Mouse (Mus musculus): ENCODE results near the gene Slc4a1.
"Not testable (repeated sequence)": the region's sequence is repeated elsewhere in the genome, so short reads cannot be mapped to it uniquely, and the experiment has no call there.

The Slc4a1 gene

DNA sequence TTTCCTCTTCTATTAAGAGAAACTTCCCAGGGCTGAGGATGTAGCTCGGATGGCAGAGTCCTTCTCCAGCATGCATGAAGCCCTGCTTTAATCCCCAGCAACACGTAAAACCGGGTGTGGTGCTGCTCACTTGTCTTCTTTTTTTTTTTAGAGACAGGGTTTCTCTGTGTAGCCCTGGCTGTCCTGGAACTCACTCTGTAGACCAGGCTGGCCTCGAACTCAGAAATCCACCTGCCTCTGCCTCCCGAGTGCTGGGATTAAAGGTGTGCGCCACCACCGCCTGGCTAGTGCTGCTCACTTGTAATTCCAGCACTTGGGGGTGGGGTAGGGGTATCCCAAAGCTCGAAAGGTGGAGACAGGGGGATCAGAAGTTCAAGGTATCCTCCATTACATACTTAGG lies at the start of gene Slc4a1:
Gene Slc4a1 (minus strand): TSS at position 101 of the 400 bp plus-strand sequence.
- in situ Hi-C loops (cut with MboI; ENCODE audit: low pct_unique_long_range_greater_than_20kb in 1 of 2, low sequenced_read_pairs in 2 of 2, unreplicated experiment in 1 of 2): not testable (repeated sequence)

- in situ Hi-C loops (cut with MboI; ENCODE audit: low pct_unique_long_range_greater_than_20kb in 1 of 2, low sequenced_read_pairs in 2 of 2, unreplicated experiment in 1 of 2): no loop called here
These were observed 49.2 kb upstream of the Slc4a1 start for GRCm38 (mm10) chr11:102415034-102415802.

DNA sequence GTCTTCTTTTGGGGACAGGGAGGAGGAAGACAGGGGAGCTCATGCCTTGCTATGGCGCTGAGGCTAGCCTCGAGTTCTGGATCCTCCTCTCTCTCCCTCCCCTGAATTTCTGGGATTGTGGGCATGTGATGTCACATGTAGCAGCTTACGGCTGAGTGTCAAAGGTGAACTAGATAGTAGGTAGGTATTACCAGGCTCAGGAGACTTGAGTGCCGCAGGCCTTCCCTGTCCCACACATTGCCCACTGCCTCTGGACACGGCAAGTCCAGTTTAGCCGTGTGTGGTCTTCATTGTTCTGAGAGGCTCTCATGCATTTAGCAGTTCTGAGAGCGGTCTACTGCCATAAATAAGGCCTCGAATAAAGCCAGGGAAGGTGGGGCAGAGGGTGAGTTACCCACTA lies 47.1 kb upstream of the Slc4a1 start:
- in situ Hi-C loops (cut with MboI; ENCODE audit: low pct_unique_long_range_greater_than_20kb in 1 of 2, low sequenced_read_pairs in 2 of 2, unreplicated experiment in 1 of 2): loop anchor here (5.0 kb wide), 2 partner anchors 111 to 121 kb away; no protein-coding TSS in a partner anchor

DNA sequence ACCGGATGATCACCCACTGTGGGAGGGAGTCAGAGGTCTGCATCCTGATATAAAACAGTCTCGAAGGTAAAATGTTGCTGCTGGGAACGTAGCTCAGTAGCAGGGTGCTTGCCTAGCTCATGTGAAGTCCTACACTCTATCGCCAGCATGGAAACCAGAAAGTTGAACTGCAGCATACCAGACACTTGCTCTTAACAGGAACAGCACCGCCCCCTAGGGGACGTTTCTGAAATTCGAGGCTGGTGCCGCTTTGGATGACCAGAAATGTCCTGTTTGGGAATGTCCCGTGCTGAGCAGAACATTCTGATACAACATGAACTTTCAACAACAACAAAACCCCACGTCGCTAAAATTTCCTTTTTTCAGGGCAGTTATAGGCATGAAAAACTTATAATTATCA lies 45.7 kb upstream of the Slc4a1 start:
- in situ Hi-C loops (cut with MboI; ENCODE audit: low pct_unique_long_range_greater_than_20kb in 1 of 2, low sequenced_read_pairs in 2 of 2, unreplicated experiment in 1 of 2): loop anchor here (5.0 kb wide), 2 partner anchors 109 to 119 kb away; no protein-coding TSS in a partner anchor

- in situ Hi-C loops (cut with MboI; ENCODE audit: low pct_unique_long_range_greater_than_20kb in 1 of 2, low sequenced_read_pairs in 2 of 2, unreplicated experiment in 1 of 2): loop anchor here (5.0 kb wide), 2 partner anchors 109 to 119 kb away; no protein-coding TSS in a partner anchor
These were observed 45.1 kb upstream of the Slc4a1 start for GRCm38 (mm10) chr11:102411061-102411460.

DNA sequence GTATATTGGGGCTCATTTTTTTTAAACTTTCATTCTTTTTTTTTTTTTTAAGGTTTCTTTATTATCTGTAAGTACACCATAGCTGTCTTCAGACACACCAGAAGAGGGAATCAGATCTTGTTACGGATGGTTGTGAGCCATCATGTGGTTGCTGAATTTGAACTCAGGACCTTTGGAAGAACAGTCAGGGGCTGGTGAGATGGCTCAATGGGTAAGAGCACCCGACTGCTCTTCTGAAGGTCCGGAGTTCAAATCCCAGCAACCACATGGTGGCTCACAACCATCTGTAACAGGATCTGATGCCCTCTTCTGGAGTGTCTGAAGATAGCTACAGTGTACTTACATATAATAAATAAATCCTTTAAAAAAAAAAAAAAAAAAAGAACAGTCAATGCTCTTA lies 44.3 kb upstream of the Slc4a1 start:
- in situ Hi-C loops (cut with MboI; ENCODE audit: low pct_unique_long_range_greater_than_20kb in 1 of 2, low sequenced_read_pairs in 2 of 2, unreplicated experiment in 1 of 2): loop anchor here (5.0 kb wide), 2 partner anchors 108 to 118 kb away; no protein-coding TSS in a partner anchor

- in situ Hi-C loops (cut with MboI; ENCODE audit: low pct_unique_long_range_greater_than_20kb in 1 of 2, low sequenced_read_pairs in 2 of 2, unreplicated experiment in 1 of 2): loop anchor here (5.0 kb wide), 3 partner anchors 88 to 118 kb away; no protein-coding TSS in a partner anchor
These were observed 43.9 kb upstream of the Slc4a1 start for GRCm38 (mm10) chr11:102409795-102410330.

- in situ Hi-C loops (cut with MboI; ENCODE audit: low pct_unique_long_range_greater_than_20kb in 1 of 2, low sequenced_read_pairs in 2 of 2, unreplicated experiment in 1 of 2): loop anchor here in 1 of 2 experiments (5.0 kb wide), 1 partner anchor 87 kb away; no protein-coding TSS in a partner anchor
These were observed 43.1 kb upstream of the Slc4a1 start for GRCm38 (mm10) chr11:102408888-102409794.

- in situ Hi-C loops (cut with MboI; ENCODE audit: low pct_unique_long_range_greater_than_20kb in 1 of 2, low sequenced_read_pairs in 2 of 2, unreplicated experiment in 1 of 2): loop anchor here in 1 of 2 experiments (5.0 kb wide), 1 partner anchor 86 kb away; no protein-coding TSS in a partner anchor
These were observed 42.4 kb upstream of the Slc4a1 start for GRCm38 (mm10) chr11:102408344-102408876.

- in situ Hi-C loops (cut with MboI; ENCODE audit: low pct_unique_long_range_greater_than_20kb in 1 of 2, low sequenced_read_pairs in 2 of 2, unreplicated experiment in 1 of 2): loop anchor here in 1 of 2 experiments (5.0 kb wide), 1 partner anchor 86 kb away; no protein-coding TSS in a partner anchor
These were observed 41.8 kb upstream of the Slc4a1 start, which contains the start of gene Slc25a39 for GRCm38 (mm10) chr11:102407834-102408215. Gene Slc25a39 (minus strand): TSS chr11:102407946.

- in situ Hi-C loops (cut with MboI; ENCODE audit: low pct_unique_long_range_greater_than_20kb in 1 of 2, low sequenced_read_pairs in 2 of 2, unreplicated experiment in 1 of 2): loop anchor here in 1 of 2 experiments (5.0 kb wide), 1 partner anchor 85 kb away; no protein-coding TSS in a partner anchor
These were observed 41.2 kb upstream of the Slc4a1 start for GRCm38 (mm10) chr11:102406900-102407833.

DNA sequence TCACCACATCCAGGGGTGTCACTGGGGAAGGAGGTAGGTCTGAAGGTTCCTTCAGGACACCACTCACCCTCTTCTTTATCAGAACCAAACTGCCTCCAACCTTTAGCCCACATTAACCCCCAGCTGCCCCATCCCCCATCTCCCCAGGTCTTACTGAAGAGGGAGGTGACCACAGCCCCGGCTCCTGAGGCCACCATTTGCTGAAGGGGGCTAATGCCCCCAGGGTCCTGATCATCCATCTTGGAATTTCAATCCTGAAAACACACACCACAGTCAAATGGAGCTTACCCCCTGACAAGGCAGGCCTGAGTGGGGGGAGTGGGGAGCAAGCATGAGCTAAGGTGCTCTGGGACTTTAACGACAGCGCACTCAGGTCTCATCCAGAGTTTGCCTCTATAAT lies 40.4 kb upstream of the Slc4a1 start:
- in situ Hi-C loops (cut with MboI; ENCODE audit: low pct_unique_long_range_greater_than_20kb in 1 of 2, low sequenced_read_pairs in 2 of 2, unreplicated experiment in 1 of 2): loop anchor here in 1 of 2 experiments (5.0 kb wide), 1 partner anchor 84 kb away; no protein-coding TSS in a partner anchor

DNA sequence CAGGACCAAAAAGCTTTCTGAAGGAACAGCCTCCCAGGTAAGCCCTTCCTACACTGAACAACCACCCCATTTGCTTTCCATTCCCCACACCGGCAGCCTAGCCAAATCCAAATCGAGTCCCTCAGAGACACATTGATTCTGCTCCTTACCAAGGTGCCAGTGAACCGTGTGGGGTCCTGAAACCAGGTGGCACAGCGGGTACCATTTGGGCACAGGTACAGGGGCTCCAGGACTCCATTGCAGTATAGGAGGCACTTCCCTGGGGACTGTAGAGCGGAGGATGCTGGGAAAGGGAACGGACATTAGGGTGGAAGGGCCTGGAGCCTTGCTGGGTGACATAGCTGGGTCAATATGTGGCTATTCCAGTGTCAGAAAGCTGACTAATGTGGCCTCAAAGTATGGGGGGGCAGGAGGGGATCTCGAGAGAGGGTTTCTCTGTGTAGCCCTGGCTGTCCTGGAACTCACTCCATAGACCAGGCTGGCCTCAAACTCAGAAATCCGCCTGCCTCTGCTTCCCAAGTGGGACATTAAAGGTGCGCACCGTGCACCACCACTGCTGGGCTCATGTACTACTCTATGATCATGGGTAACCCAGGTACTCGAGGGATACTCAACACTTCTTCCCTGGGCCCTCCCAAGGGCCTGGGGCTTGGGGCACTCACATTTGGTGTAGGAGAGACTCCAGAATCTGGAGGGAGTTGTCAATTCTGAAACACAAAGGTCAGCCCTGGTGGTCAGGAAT lies 39.7 kb upstream of the Slc4a1 start:
- in situ Hi-C loops (cut with MboI; ENCODE audit: low pct_unique_long_range_greater_than_20kb in 1 of 2, low sequenced_read_pairs in 2 of 2, unreplicated experiment in 1 of 2): loop anchor here in 1 of 2 experiments (5.0 kb wide), 1 partner anchor 83 kb away; no protein-coding TSS in a partner anchor

DNA sequence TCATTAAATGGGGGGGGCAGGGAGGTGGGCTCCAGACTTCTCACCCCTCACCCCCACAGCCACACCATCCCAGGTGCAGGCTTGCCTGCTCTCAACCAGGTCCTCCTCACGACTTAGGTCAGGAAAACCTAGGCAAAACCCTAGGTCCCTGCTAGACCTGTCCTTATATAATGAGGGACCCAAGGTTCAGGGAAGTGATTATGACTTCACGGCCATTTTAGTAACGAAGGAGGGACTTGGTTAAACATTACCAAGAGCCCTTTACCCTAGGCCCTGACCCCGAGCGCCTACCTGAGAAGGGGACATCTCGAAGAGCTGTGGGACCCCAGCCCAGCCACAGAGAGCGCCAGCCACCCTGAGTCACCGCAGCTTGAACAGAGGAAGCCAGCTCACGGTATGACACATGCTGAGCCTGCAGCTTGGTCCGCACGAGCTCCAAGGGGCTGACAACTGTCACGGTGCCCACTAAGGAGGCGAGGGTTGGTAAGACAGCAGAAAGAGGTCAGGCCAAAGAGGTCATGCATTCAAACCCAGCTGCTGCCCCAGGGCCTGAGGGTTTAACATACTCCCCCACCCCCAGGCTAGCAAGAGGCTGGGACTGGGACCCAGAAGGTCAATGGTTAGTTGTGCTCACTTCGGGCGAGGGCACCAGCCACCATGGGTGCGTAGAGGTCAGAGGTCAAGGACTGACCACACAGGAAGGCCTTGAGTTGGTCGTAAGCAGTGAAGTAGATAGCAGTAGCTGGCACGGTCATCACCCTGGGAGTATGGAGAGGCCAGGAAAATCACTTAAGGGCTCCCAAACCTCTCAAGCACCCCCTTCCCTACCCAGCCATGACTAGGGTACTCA lies 38.4 kb upstream of the Slc4a1 start:
- in situ Hi-C loops (cut with MboI; ENCODE audit: low pct_unique_long_range_greater_than_20kb in 1 of 2, low sequenced_read_pairs in 2 of 2, unreplicated experiment in 1 of 2): loop anchor here in 1 of 2 experiments (5.0 kb wide), 1 partner anchor 82 kb away; no protein-coding TSS in a partner anchor

DNA sequence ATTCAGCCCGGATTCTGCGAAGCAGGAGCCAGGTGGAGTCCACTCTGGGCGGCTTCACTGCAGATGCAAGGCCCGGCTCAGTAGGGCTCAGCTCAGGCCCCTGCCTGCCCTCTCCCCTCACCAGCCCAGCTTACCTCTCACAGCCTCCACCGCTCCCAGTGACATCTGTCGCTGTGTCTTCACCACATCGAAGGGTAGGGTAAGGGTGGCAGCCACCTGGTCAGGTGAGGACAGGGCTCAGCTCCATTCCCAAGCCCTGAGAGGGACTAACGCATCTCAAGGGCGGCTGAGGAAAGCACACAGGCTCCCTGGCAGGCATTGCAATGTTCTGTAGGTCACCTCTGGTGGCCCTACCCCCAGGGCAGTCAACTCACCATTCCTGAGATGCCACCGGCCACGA lies 37.7 kb upstream of the Slc4a1 start:
- in situ Hi-C loops (cut with MboI; ENCODE audit: low pct_unique_long_range_greater_than_20kb in 1 of 2, low sequenced_read_pairs in 2 of 2, unreplicated experiment in 1 of 2): no loop called here

Data from mouse embryonic stem cell (cell line).